ENCODE assay signal across 9 mouse cellular contexts in genomic region chr9:80026017-80026416, GRCm38 (mm10). TPM values are rescaled to one million over a fixed set of nuclear protein-coding genes. Genes with fewer than 3 reads are reported as not detected.
A peak's percentile ranks its signal among the peaks of the same experiment; 100 is the strongest.
DNase-seq lines count a peak whose midpoint lies in the region; ATAC-seq and TF ChIP-seq lines count a peak whose summit lies in the region.
"Had no signal": no experiment of that assay in that cellular context is flagged by ENCODE, and none has a peak within 500 bp of the region (broad histone marks: within the 10 kb centered on the region; RNA-seq: fewer than 3 reads in every experiment).

No protein-coding gene starts in this region.

- H3K27me3 ChIP-seq in C2C12 (ENCODE audit: control insufficient read depth, insufficient read depth, insufficient read length) = no peaks in the 10 kb centered on the region
- H3K27me3 ChIP-seq in limb, embryonic 14.5 days (ENCODE audit: control insufficient read depth, insufficient read depth, low read length) = no peaks in the 10 kb centered on the region
- H3K27me3 ChIP-seq: stomach, embryonic 15.5 days had no signal

- no peaks in the 10 kb centered on the region for H3K79me2 ChIP-seq in C2C12 (ENCODE audit: control insufficient read depth, insufficient read depth)

- H3K9ac ChIP-seq in limb, embryonic 14.5 days (ENCODE audit: low read depth, low read length, severe bottlenecking) = no peak overlapping the region
- H3K9ac ChIP-seq: stomach, embryonic 15.5 days had no signal

- no peaks in the 10 kb centered on the region for H3K36me3 ChIP-seq in C2C12 (ENCODE audit: control insufficient read depth, insufficient read depth)
- H3K36me3 ChIP-seq in limb, embryonic 14.5 days (ENCODE audit: control insufficient read depth, insufficient read depth, low read length) = no peaks in the 10 kb centered on the region
- H3K36me3 ChIP-seq: stomach, embryonic 15.5 days had no signal

- no peaks in the 10 kb centered on the region for H3K9me3 ChIP-seq in limb, embryonic 14.5 days (ENCODE audit: control insufficient read depth, low read length)
- H3K9me3 ChIP-seq: stomach, embryonic 15.5 days had no signal

- H3ac ChIP-seq in C2C12 (ENCODE audit: control insufficient read depth, insufficient read length, low read depth) = no peak overlapping the region

- DNase-seq in MEL-GATA-1-ER (ENCODE audit: extremely low read depth, low read depth) = peak; percentile 52
- DNase-seq in cerebellum, adult 9-10 months = peak; percentile 49
- DNase-seq in gastrocnemius, adult 8-10 months (ENCODE audit: low spot score in 2 of 2) = peak; percentile 28 to 37
- peak; percentile 64 for DNase-seq in kidney, adult 18-20 months
- peak; percentile 84 for DNase-seq in limb, embryonic 14.5 days (ENCODE audit: low spot score)
- DNase-seq in ovary, adult 18-20 months (ENCODE audit: low spot score) = peak; percentile 16
- peak; percentile 63 for DNase-seq in thymus, postnatal 25 days

- H3K27ac ChIP-seq in limb, embryonic 14.5 days (replicated peaks; ENCODE audit: low read depth, low read length) = no peak overlapping the region
- H3K27ac ChIP-seq: stomach, embryonic 15.5 days had no signal

- no peak for TF ChIP-seq POLR2A in limb, embryonic 14.5 days (IDR thresholded peaks at IDR 0.05; ENCODE audit: borderline replicate concordance, extremely low read depth, insufficient read depth, insufficient read length)

- no peak for ATAC-seq in limb, embryonic 14.5 days (ENCODE audit: low FRiP score, low read depth)

- 3% methylated on average over 2 of the region's 2 CpGs for WGBS in limb, embryonic 14.5 days

- peak; percentile 20 for TF ChIP-seq CTCF in C2C12 (IDR thresholded peaks at IDR 0.05; ENCODE audit: control insufficient read depth, insufficient read depth, insufficient read length)

- H3K4me1 ChIP-seq in limb, embryonic 14.5 days (ENCODE audit: control insufficient read depth, insufficient read depth, low read length) = no peaks in the 10 kb centered on the region
- H3K4me1 ChIP-seq: stomach, embryonic 15.5 days had no signal

- no peak overlapping the region for H3K4me2 ChIP-seq in limb, embryonic 14.5 days (replicated peaks; ENCODE audit: low read depth, low read length, severe bottlenecking)
- H3K4me2 ChIP-seq: stomach, embryonic 15.5 days had no signal

- no peaks in the 10 kb centered on the region for H3K79me3 ChIP-seq in C2C12 (ENCODE audit: low read depth)

- H3K4me3 ChIP-seq in C2C12 (ENCODE audit: insufficient read depth, poor library complexity, severe bottlenecking) = no peak overlapping the region
- H3K4me3 ChIP-seq in limb, embryonic 14.5 days (replicated peaks; ENCODE audit: low read length) = no peak overlapping the region
- H3K4me3 ChIP-seq: stomach, embryonic 15.5 days had no signal

TF ChIP-seq in C2C12, 6 proteins besides CTCF, POLR2A, EP300 and RAD21:
- TF ChIP-seq USF1 (IDR thresholded peaks at IDR 0.05; ENCODE audit: low read depth) (no peak), MYOD1 (IDR thresholded peaks at IDR 0.05; ENCODE audit: control insufficient read depth, insufficient read length, low read depth) (no peak)

RNA-seq across cellular contexts. Expression of gene Filip1, which starts 13.4 kb away (rescaled TPM):
- polyA plus RNA-seq in C2C12 (2012; fragmentation: generic; extraction: Trizol) = 0.01 TPM
- 100 to 1,000 TPM in 2 of 4 experiments, 10 to 100 TPM in 2; 92.2 to 133 (median 106) TPM for total RNA-seq in gastrocnemius, adult 8-10 months (2022)
- 3.4 and 4.9 TPM in 2 replicates for polyA plus RNA-seq in limb, embryonic 14.5 days (2012; rRNA removed)
- 5.8 and 6.0 TPM in 2 replicates for polyA plus RNA-seq in limb, embryonic 14.5 days (2014; fragmentation: Nextera tagmentation; extraction: Ambion mirVana)

RNA-seq across cellular contexts. Expression of gene Senp6, which starts 40.7 kb away (rescaled TPM):
- polyA plus RNA-seq in C2C12 (2012; fragmentation: generic; extraction: Trizol) = 15.5 TPM
- 10 to 100 TPM; 56.7 to 70.5 (median 62.9) TPM for total RNA-seq in gastrocnemius, adult 8-10 months (2022)
- 49.9 and 80.8 TPM in 2 replicates for polyA plus RNA-seq in limb, embryonic 14.5 days (2012; rRNA removed)
- 72.9 and 77.4 TPM in 2 replicates for polyA plus RNA-seq in limb, embryonic 14.5 days (2014; fragmentation: Nextera tagmentation; extraction: Ambion mirVana)

Comparison
In these comparisons a context has a peak if more than half of its experiments do, and no peak if none do; other contexts are left out.
1. DNase-seq: peak in every context shown above with its lines; median percentile 84 in limb, embryonic 14.5 days; 64 in kidney, adult 18-20 months; 63 in thymus, postnatal 25 days; 52 in MEL-GATA-1-ER; 49 in cerebellum, adult 9-10 months; 32 in gastrocnemius, adult 8-10 months; 16 in ovary, adult 18-20 months.